Mouse (Mus musculus) heart, adult 11 months (tissue): ENCODE data around the gene Osgep.
A peak's percentile ranks its signal among the peaks of the same experiment; 100 is the strongest.

Experiments used
- DNase-seq: peaks from one replicate; pipeline ENCODE4 v3.0.0; 2022

The Osgep gene

GRCm38 (mm10) chr14:50875591-50876230, 49.0 kb downstream of the Osgep start:
- peak; percentile 88 for DNase-seq

DNA sequence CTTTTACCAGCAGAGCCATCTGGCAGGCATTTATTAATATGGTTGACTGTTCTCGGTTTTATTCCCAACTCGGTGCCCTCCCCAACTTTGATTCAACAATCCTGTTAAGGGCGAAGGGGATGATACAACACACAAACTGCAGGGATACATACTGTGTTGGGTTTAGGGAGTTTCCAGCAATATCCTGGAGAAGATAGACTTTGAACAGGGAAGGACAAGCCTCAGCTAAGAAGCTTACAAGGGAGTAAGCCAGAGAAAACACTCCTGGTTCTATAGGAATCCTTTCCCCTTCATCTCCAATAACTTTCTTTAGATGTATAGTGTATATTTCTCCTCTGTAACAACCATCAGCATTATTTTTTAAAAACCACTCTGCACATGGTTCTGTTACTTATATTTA, 49.5 kb downstream of the Osgep start:
- no peak for DNase-seq

DNA sequence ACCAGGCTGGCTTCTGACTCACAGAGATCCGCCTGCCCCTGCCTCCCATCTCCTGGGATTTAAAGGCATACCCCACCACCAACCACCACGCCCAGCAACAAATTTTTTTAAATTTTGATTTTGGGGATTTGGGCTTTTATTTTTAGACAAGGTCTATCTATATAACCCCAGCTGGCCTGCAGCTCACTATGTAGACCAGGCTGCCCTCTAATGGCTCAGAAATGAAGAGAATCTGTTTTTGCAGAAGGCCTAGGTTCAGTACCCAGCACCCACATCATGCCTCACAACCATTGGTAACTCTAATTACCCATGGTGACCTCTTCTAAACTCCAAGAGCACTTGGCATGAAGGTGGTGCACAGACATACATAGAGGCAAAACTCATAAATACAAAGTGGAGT, 53.4 kb downstream of the Osgep start:
- DNase-seq = peak; percentile 87

DNA sequence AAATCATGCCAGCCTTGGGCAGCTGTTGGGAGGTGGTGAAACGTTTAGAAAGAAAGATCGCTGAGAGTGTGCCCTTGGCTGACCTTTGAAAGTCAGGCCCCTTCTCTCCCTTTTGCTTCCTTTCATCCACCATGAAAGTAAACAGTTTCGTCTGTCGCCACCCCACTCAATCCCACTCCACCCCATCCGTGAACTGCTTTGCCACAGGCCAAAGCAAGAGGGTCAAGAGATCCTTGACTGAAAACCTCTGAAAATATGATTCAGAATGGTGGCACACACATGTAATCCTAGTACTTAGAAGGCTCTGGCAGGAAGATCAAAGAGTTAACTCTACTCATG, 53.9 kb downstream of the Osgep start:
- no peak for DNase-seq

DNA sequence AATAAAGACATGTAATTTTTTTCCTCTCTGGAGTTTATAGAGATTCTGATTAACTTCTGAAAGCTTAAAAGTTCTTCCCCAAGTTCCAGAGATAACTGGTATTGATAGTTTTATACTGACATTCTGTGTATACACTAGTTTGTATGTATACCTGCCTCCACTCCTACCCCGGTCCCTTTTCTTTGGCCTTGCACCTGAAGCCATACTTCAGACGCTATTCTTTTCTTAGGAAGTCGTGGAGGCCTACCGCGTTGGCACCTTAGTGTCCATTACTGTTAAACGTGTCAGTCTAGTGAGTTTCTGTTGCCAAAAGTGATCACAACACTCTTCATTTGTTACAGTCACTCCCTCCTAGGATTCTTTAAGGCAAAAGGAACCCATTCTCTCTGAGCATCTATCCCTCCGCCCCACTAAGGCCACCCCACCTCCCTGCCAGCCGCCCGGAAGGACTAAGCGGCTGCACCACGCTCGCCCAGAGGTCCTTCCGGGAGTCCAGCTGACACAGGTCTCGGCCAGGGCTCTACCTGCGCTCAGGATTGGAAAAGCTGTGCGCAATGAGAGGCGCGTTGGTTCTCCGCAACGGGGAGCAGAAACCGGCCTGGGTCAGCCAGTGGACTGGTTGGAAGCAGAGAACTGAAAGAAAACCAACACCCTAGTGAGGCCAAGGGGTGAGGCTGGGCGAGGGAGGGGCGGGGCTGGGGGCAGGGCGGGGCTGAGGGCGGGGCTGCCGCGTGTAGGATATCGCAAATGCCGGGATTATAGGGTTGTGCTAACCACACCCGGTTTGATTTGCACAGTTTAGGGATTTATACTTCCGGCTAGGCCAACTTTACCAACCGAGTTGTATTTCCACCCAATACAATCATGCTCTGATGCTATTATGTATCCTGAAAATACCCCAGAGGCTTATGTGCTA, 54.5 kb downstream of the Osgep start, which contains the start of gene Tep1:
Gene Tep1, minus strand, starts transcription at position 672 of the 916 bp plus-strand sequence.
- DNase-seq = peak; percentile 98

GRCm38 (mm10) chr14:50868656-50869055, 56.0 kb downstream of the Osgep start:
- DNase-seq = peak; percentile 57

GRCm38 (mm10) chr14:50868211-50868610, 56.5 kb downstream of the Osgep start:
- DNase-seq = peak; percentile 65

DNA sequence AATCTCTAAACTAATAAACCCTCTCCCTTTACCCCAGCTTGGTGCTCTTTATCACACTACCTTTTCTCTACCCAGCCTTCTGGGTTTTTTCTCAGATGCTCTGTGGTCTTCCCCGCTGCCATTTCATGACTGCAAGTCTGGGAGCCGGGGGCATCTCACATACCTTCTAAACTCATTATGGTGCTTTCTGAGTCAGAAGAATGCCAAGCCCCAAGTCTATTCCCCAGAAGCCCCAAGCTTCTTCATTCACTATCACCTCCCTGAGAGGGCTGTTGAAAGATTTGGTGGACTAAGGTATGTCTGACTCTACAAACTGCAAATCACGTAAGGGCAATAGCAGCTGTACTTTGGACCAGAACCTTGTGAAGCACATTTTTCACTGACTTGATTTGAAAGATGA, 57.7 kb downstream of the Osgep start:
- peak; percentile 63 for DNase-seq

DNA sequence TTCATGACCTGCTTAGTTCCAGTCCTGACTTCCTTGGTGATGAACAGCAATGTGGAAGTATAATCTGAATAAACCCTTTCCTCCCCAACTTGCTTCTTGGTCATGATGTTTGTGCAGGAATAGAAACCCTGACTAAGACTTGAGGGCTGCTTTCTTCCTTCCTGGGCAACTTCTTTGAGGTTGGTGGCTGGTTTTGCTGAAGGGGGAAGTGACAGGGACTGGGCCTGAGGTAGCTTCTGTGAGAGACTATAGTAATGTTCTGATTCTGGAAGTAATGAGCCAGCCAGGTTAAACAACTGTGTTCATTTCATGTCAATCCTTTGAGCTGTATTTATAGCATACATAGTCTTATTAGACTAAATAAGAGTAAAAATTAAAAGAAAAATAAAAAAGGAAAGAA, 59.7 kb downstream of the Osgep start:
- peak; percentile 85 for DNase-seq

- DNase-seq = peak; percentile 91
Observed at GRCm38 (mm10) chr14:50862641-50863040, 62.1 kb downstream of the Osgep start.
